Mouse (Mus musculus) midbrain, embryonic 13.5 days (tissue): ENCODE data around the gene Card10. TPM values are rescaled to one million over a fixed set of nuclear protein-coding genes. Genes with fewer than 3 reads are reported as not detected.

Experiments used
- ATAC-seq: fragments of 200-750 bp; cut with Nextera tagmentation; 2 replicates; pipeline ENCODE4 v1.8.0; 2017; ENCODE audit warnings: mild to moderate bottlenecking, moderate TSS enrichment, moderate library complexity
- H3K27ac ChIP-seq: fragments of 300-500 bp; sonication (generic); 2 replicates; pipeline ENCODE4 v1.5.1; 2015; ENCODE audit warnings: inconsistent platforms, mild to moderate bottlenecking, moderate library complexity
- H3K27me3 ChIP-seq: fragments of 300-500 bp; sonication (generic); 2 replicates; pipeline ENCODE4 v1.6.1; 2015; ENCODE audit warnings: mild to moderate bottlenecking, inconsistent platforms
- H3K36me3 ChIP-seq: fragments of 300-500 bp; sonication (generic); 2 replicates; pipeline ENCODE4 v1.6.1; 2015; ENCODE audit warnings: mild to moderate bottlenecking, inconsistent platforms
- H3K4me1 ChIP-seq: fragments of 300-500 bp; sonication (generic); replicated peaks from 2 replicates; pipeline ENCODE4 v1.6.1; 2015; ENCODE audit warnings: inconsistent platforms
- H3K4me2 ChIP-seq: fragments of 300-500 bp; sonication (generic); replicated peaks from 2 replicates; pipeline ENCODE4 v1.6.1; 2015; ENCODE audit warnings: moderate library complexity, mild to moderate bottlenecking, inconsistent platforms
- H3K4me3 ChIP-seq: fragments of 300-500 bp; sonication (generic); replicated peaks from 2 replicates; pipeline ENCODE4 v1.5.1; 2015; ENCODE audit warnings: mild to moderate bottlenecking, inconsistent platforms
- H3K9ac ChIP-seq: fragments of 300-500 bp; sonication (generic); replicated peaks from 2 replicates; pipeline ENCODE4 v1.6.1; 2015; ENCODE audit warnings: mild to moderate bottlenecking, inconsistent platforms
- H3K9me3 ChIP-seq: fragments of 300-500 bp; sonication (generic); 2 replicates; pipeline ENCODE4 v1.6.1; 2016; ENCODE audit warnings: mild to moderate bottlenecking, inconsistent platforms
- WGBS: fragments of 180-500 bp; shearing (Covaris S2); methylation state at CpG from one replicate; pipeline ENCODE4 v1.1.7; 2015; 5-methylcytosine and 5-hydroxymethylcytosine counted together
- polyA plus RNA-seq: library from polyadenylated mRNA; unstranded; fragments of >200 nt; fragmentation: Nextera tagmentation; extraction: Ambion mirVana; gene quantifications from 2 replicates; pipeline ENCODE4 v1.2.1, GENCODE M21; 2015

Gene Card10
- polyA plus RNA-seq, 1 experiment from 2014 or later: 1.2 TPM

DNA sequence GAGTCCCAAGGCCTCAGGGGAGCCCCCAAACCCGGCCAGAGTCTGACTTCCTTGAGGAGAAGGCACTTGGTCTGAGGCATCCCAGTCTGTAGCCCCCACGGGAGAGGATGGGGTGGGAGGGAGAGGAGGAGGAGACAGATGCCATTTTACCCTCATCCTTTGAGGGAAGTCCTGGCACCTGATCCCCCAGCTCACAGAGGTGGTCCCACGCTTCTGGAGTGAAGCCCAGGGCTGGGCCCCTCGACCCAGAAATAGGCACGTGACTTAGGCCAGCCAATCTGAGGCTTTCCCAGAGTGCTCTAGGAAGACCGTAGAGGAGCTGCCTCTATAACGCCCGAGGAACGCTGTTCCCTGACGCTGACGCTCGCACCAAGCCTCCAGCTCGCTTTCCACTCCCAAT, 41.7 kb downstream of the Card10 start:
- H3K4me1 ChIP-seq: peaks cover 27% of the 10 kb centered on the region
- no peak overlapping the region for H3K27ac ChIP-seq
- H3K4me3 ChIP-seq: no peak overlapping the region
- no peak overlapping the region for H3K4me2 ChIP-seq
- WGBS: 84% methylated on average over 13 of the region's 13 CpGs
- no peak overlapping the region for H3K9ac ChIP-seq
- no peaks in the 10 kb centered on the region for H3K9me3 ChIP-seq
- H3K36me3 ChIP-seq: peaks cover 47% of the 10 kb centered on the region
- no peaks in the 10 kb centered on the region for H3K27me3 ChIP-seq
- ATAC-seq: no peak

- Histone ChIP-seq H3K36me3 (peaks cover 43% of the 10 kb centered on the region), H3K27me3 (no peaks in the 10 kb centered on the region), H3K27ac (no peak overlapping the region), H3K4me3 (no peak overlapping the region), H3K4me2 (no peak overlapping the region), H3K4me1 (peaks cover 25% of the 10 kb centered on the region), H3K9me3 (no peaks in the 10 kb centered on the region), H3K9ac (no peak overlapping the region)
- ATAC-seq: no peak
- 90% methylated on average over 6 of the region's 6 CpGs for WGBS
These were observed 44.7 kb downstream of the Card10 start for GRCm38 (mm10) chr15:78758132-78758531.

- Histone ChIP-seq H3K9me3 (no peaks in the 10 kb centered on the region), H3K4me2 (no peak overlapping the region), H3K36me3 (peaks cover 34% of the 10 kb centered on the region), H3K27ac (no peak overlapping the region), H3K4me1 (peaks cover 24% of the 10 kb centered on the region), H3K4me3 (no peak overlapping the region), H3K27me3 (no peaks in the 10 kb centered on the region), H3K9ac (no peak overlapping the region)
- WGBS: 84% methylated on average over 12 of the region's 12 CpGs
- ATAC-seq: no peak
These were observed 46.7 kb downstream of the Card10 start for GRCm38 (mm10) chr15:78755966-78756725.

DNA sequence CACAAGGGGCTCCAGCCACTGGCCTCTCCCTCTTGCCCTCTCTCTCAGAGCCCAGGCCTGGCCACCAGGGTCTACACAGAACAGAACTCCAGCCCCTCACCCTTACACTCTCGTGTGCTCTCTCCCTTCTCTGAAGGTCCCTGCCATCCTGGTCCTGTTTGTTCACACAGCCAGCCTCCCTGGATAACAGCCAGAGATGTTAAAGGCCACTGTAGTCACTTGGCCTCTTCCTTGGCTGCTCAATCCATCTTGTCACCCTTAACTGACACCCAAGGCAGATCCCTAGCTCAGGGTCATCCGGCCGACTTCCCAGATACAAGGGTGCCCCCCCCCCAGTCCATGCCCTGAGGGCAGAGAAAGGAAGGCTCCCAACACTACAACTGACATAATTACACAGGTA, 47.6 kb downstream of the Card10 start:
- Histone ChIP-seq H3K36me3 (peaks cover 32% of the 10 kb centered on the region), H3K27ac (peak overlapping the region; percentile 48; the same call in 1 of the 2 replicates), H3K4me3 (no peak overlapping the region), H3K9me3 (no peaks in the 10 kb centered on the region), H3K9ac (no peak overlapping the region), H3K27me3 (no peaks in the 10 kb centered on the region), H3K4me2 (no peak overlapping the region), H3K4me1 (peaks cover 33% of the 10 kb centered on the region)
- WGBS: 76% methylated on average over 3 of the region's 3 CpGs
- no peak for ATAC-seq

GRCm38 (mm10) chr15:78754144-78754543, 48.7 kb downstream of the Card10 start:
- Histone ChIP-seq H3K27ac (peak overlapping the region; percentile 48), H3K27me3 (no peaks in the 10 kb centered on the region), H3K36me3 (peaks cover 22% of the 10 kb centered on the region), H3K9me3 (no peaks in the 10 kb centered on the region), H3K4me2 (no peak overlapping the region), H3K9ac (no peak overlapping the region), H3K4me3 (no peak overlapping the region), H3K4me1 (peaks cover 35% of the 10 kb centered on the region)
- no peak for ATAC-seq
- WGBS: 85% methylated on average over 5 of the region's 5 CpGs

GRCm38 (mm10) chr15:78752991-78753390, 49.9 kb downstream of the Card10 start:
- Histone ChIP-seq H3K4me3 (no peak overlapping the region), H3K27me3 (no peaks in the 10 kb centered on the region), H3K4me2 (no peak overlapping the region), H3K27ac (no peak overlapping the region), H3K9ac (no peak overlapping the region), H3K9me3 (no peaks in the 10 kb centered on the region), H3K36me3 (peaks cover 13% of the 10 kb centered on the region), H3K4me1 (peaks cover 35% of the 10 kb centered on the region)
- no peak for ATAC-seq

DNA sequence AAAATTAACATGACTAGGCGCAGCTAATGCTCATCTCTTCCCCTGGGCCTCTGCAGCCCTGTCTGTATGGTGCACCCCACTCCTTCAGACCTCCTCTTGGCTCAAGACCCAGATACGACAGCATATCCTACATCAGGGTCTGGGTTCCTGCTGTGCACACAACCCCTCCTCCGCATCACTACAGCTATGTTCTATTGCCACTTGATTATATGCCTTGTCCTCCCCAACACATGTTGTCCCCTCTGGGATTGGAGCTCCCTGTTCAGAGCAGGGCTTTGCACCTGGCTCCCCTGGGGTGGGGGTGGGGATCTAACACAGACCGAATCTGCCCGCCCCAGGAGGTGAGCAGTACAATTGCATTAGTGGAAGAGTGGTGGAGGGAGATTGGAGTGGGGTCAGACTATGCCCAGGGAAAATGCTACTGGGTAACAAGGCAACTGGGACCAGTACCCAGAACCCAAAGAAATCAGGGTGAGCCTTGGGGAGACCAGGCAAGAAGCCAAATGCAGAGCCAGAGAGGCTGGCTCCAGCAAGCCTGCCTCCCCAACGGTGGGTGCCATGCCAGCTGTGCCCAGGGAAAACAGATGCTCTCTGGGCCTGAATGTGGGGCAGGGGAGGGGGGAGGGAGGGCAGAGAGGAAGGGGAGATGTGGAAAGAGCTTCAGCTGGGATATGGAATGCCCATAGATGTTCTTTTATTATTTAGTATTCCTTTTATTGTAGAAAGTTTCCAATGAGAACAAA, 52.1 kb downstream of the Card10 start:
- Histone ChIP-seq H3K27ac (peak overlapping the region; percentile 44), H3K4me2 (no peak overlapping the region), H3K27me3 (no peaks in the 10 kb centered on the region), H3K9me3 (no peaks in the 10 kb centered on the region), H3K4me1 (peaks cover 35% of the 10 kb centered on the region), H3K9ac (no peak overlapping the region), H3K4me3 (no peak overlapping the region), H3K36me3 (no peaks in the 10 kb centered on the region)
- ATAC-seq: peak; percentile 31; the same call in 1 of the 2 replicates
- 42% methylated on average over 6 of the region's 6 CpGs for WGBS

- peaks cover 26% of the 10 kb centered on the region for H3K4me1 ChIP-seq
- no peaks in the 10 kb centered on the region for H3K27me3 ChIP-seq
- H3K9me3 ChIP-seq: no peaks in the 10 kb centered on the region
- H3K4me3 ChIP-seq: no peak overlapping the region
- no peaks in the 10 kb centered on the region for H3K36me3 ChIP-seq
- WGBS: 57% methylated on average over 5 of the region's 5 CpGs
- H3K9ac ChIP-seq: no peak overlapping the region
- no peak for ATAC-seq
- no peak overlapping the region for H3K27ac ChIP-seq
- H3K4me2 ChIP-seq: no peak overlapping the region
These were observed 53.0 kb downstream of the Card10 start for GRCm38 (mm10) chr15:78749855-78750254.

- no peak overlapping the region; the same call in 1 of the 2 replicates for H3K27ac ChIP-seq
- no peaks in the 10 kb centered on the region for H3K36me3 ChIP-seq
- no peaks in the 10 kb centered on the region for H3K9me3 ChIP-seq
- H3K4me2 ChIP-seq: no peak overlapping the region
- H3K4me3 ChIP-seq: no peak overlapping the region
- H3K27me3 ChIP-seq: no peaks in the 10 kb centered on the region
- peaks cover 11% of the 10 kb centered on the region for H3K4me1 ChIP-seq
- 3% methylated on average over 5 of the region's 5 CpGs for WGBS
- ATAC-seq: peak; percentile 54; the same call in 1 of the 2 replicates
- no peak overlapping the region for H3K9ac ChIP-seq
These were observed 58.6 kb downstream of the Card10 start for GRCm38 (mm10) chr15:78744206-78744605.

DNA sequence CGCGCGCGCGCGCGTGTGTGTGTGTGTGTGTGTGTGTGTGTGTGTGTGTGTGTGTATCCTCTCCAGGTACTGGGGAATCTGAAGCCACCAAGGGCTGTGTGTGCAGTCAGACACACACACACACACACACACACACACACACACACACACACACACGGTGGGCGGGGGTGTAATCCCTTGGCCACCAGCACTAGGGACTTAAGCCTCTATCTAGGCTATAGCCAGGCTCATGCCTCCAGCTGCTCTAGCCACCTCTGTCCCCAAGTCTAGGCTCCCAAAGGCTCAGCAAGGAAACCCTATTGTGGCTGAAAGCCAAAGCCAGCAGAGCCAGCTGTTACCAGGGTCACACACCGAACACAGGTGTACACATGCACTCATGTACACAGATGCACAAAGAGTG, 60.0 kb downstream of the Card10 start:
- peaks cover 12% of the 10 kb centered on the region for H3K4me1 ChIP-seq
- no peaks in the 10 kb centered on the region for H3K36me3 ChIP-seq
- no peaks in the 10 kb centered on the region for H3K27me3 ChIP-seq
- WGBS: 77% methylated on average over 7 of the region's 10 CpGs
- H3K27ac ChIP-seq: no peak overlapping the region
- H3K4me3 ChIP-seq: no peak overlapping the region
- H3K4me2 ChIP-seq: no peak overlapping the region
- no peaks in the 10 kb centered on the region for H3K9me3 ChIP-seq
- H3K9ac ChIP-seq: no peak overlapping the region
- 0 out of 2 replicates have a peak, but pooled peaks have one; percentile 9 for ATAC-seq

DNA sequence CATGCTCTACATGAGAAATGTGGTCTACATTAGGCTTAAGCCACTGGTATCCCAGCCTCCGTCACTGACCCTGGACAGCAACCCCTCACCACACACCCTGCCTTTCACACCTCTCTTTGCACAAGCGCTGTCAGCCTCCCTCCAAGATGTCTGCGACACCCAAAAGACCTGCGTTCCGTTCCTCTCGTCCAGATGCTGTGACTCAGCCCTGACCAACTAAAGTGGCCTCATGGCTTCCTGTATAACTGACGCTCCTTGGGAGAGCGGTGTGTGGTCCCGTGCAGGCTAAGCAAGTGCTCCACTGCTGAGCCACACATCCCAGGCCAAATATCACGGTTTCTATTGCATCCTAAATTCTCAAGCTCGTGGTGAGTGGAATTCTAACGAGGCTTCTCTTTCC, 62.2 kb downstream of the Card10 start:
- H3K9me3 ChIP-seq: no peaks in the 10 kb centered on the region
- no peak overlapping the region for H3K4me2 ChIP-seq
- H3K27me3 ChIP-seq: no peaks in the 10 kb centered on the region
- ATAC-seq: no peak
- no peaks in the 10 kb centered on the region for H3K36me3 ChIP-seq
- H3K4me1 ChIP-seq: peaks cover 34% of the 10 kb centered on the region
- 78% methylated on average over 12 of the region's 12 CpGs for WGBS
- H3K9ac ChIP-seq: no peak overlapping the region
- H3K4me3 ChIP-seq: no peak overlapping the region
- H3K27ac ChIP-seq: no peak overlapping the region

GRCm38 (mm10) chr15:78737146-78737545, 65.7 kb downstream of the Card10 start:
- ATAC-seq: no peak
- H3K4me3 ChIP-seq: no peak overlapping the region
- H3K4me1 ChIP-seq: peaks cover 31% of the 10 kb centered on the region
- H3K4me2 ChIP-seq: no peak overlapping the region
- no peaks in the 10 kb centered on the region for H3K27me3 ChIP-seq
- H3K36me3 ChIP-seq: no peaks in the 10 kb centered on the region
- WGBS: 73% methylated on average over 6 of the region's 6 CpGs
- no peak overlapping the region for H3K9ac ChIP-seq
- peak overlapping the region; percentile 86 for H3K27ac ChIP-seq
- no peaks in the 10 kb centered on the region for H3K9me3 ChIP-seq
